Mouse (Mus musculus): Measurements from ENCODE around the gene Usp30.

The Usp30 gene

DNA sequence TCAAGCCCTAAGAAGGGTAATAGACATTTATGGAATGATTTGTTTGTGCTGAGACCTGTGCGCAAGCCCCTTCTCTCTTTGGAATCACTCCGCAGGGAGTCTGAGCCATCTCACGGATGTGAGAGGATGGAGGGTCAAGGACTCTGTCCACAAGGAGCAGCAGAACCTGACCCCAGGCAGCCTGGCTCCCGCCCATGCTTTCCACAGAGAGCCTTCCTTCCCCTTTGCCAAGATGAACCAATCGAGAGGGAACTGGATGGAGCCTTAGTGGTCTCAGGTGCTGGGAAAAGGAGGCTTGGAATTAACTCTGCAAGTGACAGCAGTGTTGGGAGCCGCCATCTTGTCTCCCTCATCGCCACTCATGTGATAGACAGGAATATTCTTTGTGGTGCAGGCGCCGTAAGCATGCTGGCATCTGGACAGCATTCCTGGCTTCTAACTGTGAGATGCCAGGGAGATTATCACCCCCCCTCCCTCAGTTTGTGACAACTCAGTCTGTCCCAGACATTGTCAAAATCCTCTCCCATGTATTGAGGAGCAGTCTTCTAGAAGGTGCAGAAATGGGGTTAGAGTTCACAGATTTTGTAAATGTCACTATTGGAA, 8.0 kb upstream of the Usp30 start:
- in situ Hi-C loops (cut with MboI; ENCODE audit: low pct_unique_long_range_greater_than_20kb in 1 of 2, low sequenced_read_pairs in 2 of 2, unreplicated experiment in 1 of 2), result no loop called here

DNA sequence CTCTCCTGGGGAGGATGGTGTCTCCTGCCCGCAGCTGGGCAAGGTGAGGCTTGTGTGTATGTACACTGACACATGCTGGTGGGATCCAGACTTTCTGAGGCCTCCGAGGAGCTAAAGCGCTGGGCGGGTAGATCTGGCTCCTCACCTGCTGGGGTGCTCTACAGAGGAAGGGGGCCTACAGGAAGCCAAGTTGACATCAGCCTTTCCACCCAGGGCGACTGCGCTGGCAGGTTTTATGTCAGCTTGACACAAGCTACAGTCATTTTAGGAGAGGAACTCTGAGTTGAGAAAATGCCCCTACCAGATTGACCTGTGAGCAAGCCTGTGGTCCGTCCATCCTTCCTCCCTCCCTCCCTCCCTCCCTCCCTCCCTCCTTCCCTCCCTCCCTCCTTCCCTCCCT, 3.6 kb upstream of the Usp30 start:
- in situ Hi-C loops (cut with MboI; ENCODE audit: low pct_unique_long_range_greater_than_20kb in 1 of 2, low sequenced_read_pairs in 2 of 2, unreplicated experiment in 1 of 2), result no loop called here

DNA sequence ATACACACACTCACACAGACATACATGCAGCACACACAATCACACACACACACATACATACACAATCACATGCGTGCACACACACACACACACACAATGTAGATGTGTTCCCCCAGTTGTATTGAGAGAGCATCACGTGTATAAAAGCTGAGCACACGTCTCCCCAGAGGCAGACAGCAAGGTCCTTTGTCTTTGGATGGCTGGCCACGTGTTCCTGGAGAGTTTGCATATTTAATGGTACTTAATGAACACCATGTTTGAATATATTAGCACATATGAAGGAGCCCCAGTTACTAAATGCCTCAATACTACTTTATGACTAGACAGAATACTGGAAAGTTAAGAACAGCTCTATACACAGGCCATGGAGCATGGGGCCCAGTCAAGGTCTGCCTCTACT, 1.3 kb upstream of the Usp30 start:
- in situ Hi-C loops (cut with MboI; ENCODE audit: low pct_unique_long_range_greater_than_20kb in 1 of 2, low sequenced_read_pairs in 2 of 2, unreplicated experiment in 1 of 2), result no loop called here

DNA sequence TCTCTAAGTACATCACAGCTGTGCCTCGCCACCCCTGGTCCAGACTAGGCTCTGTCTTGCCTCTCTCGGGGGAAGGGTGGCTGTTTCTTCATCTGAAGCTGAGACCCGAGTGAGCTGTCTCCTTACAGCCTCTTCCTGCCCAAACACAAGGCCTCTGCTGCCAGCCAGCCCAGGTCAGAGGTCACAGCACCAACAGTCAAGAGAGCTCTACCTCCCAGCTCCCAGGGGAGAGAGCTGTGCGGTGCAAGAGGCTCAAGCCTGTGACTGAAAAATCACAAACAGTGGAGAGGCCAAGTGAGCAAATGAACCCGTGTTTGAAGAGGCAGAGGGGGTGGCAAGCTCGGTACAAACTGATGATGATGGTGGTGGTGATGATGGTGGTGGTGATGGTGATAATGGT, 1.3 kb downstream of the Usp30 start:
- in situ Hi-C loops (cut with MboI; ENCODE audit: low pct_unique_long_range_greater_than_20kb in 1 of 2, low sequenced_read_pairs in 2 of 2, unreplicated experiment in 1 of 2), result no loop called here

DNA sequence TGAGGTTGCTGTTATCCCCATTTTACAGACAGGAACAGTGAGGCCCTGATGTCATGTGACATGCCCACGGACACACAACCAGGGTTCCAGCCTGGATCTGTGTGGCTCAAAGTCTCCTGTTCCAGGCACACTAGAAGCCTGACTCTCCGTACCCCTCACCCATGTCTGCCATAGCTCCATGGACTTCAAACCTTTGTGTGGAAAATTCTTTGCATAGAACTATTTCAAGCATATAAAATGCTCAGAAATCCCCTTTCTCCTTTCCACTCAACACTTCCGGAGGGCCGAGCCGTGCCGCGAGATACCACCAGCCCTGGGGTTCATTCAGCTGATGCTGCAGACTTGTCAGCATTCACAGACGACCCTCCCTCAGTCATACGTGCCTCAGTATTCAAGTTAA, 2.3 kb downstream of the Usp30 start:
- in situ Hi-C loops (cut with MboI; ENCODE audit: low pct_unique_long_range_greater_than_20kb in 1 of 2, low sequenced_read_pairs in 2 of 2, unreplicated experiment in 1 of 2), result no loop called here

DNA sequence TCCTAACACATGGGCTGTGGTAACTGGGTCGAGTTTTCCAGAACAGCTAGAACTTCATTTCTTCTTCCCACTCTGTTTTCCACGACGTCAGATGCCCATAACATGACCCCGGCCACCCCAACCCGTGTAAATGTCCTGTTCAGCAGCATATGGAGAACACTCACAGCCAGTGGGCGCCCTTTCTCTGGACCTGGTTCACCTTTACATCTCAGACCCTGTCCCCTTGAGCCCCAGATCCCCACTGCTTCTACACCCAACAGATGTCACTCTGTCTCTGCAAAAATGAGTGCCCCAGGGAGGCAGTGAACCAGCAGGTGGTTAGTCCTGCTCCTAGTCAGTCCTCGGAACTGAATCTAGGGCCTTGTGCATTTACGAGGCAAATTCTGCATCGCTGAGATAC, 2.7 kb downstream of the Usp30 start:
- in situ Hi-C loops (cut with MboI; ENCODE audit: low pct_unique_long_range_greater_than_20kb in 1 of 2, low sequenced_read_pairs in 2 of 2, unreplicated experiment in 1 of 2), result no loop called here

DNA sequence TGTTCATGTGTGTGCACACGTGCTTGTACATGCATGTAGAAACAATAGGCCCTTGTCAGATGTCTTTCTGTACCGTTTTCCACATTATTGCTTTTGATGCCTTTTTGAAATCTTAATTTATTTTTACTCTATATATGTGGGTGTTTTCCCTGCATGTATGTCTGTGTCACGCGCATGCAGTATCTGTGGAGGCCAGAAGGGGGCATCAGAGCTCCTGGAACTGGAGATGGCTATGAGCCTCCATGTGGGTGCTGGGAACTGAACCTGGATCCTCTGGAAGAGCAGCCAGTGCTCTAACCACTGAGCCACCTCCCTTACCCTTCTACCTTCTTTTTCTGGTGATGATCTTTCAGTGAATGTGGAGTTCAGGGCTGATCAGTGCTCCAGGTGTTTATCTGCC, 5.6 kb downstream of the Usp30 start:
- in situ Hi-C loops (cut with MboI; ENCODE audit: low pct_unique_long_range_greater_than_20kb in 1 of 2, low sequenced_read_pairs in 2 of 2, unreplicated experiment in 1 of 2), result no loop called here

DNA sequence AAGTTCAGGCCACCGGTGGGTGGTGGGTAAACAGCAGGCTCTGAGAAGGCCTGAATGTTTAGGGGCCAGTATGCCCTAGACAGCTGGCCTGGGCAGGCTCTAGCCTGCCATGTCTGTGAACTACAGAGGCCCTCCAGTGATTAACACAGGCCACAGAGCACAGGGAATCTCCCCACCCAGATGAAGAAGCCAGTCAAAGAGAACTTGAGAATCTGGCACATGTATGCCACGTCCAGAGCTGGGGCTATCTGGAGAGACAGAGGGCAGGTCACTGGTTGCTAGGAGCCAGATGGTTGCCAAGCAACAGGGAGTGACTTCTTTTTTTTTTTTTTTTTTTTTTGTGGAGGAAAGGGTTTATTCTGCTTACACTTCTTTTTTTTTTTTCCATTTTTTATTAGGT, 7.0 kb downstream of the Usp30 start:
- in situ Hi-C loops (cut with MboI; ENCODE audit: low pct_unique_long_range_greater_than_20kb in 1 of 2, low sequenced_read_pairs in 2 of 2, unreplicated experiment in 1 of 2), result no loop called here

DNA sequence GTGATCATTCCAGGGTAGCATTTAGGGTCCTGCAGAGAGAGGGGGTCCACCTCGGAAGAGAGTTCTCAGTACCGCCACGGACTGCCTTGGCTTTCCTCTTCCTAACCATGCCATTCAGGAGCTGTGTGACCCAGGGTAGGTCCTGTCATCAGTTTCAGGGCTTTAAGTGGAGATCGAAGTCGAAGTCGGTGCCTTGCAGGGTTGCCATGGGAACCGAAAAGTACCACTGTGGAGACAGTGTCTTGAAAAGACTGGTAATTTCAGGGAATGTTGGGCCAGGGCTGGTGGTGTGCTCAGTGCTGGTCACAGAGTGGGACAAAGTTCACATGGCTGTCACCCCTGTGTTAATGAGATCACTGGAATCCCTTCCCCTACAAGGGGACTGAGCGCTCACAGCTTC, 11.7 kb downstream of the Usp30 start:
- in situ Hi-C loops (cut with MboI; ENCODE audit: low pct_unique_long_range_greater_than_20kb in 1 of 2, low sequenced_read_pairs in 2 of 2, unreplicated experiment in 1 of 2), result no loop called here

DNA sequence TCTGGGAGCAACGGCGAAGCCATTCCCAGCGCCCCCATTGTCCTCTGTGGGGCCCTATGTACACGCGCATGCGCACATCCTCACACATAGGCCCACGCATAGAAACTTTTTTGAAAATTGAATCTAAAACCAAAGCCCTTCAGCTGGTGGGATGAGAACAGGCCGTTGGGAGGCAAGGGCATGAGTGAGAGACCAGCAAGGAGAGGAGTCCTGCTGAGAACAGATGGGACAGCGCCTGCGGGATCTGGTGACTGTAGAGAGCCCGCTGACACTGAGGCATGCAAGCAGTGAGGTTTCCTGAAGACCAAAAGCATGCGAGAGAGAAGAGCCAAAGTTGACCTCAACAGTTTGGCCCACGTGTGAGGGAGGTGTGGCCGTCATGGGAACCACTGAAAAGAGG, 20.2 kb downstream of the Usp30 start:
- in situ Hi-C loops (cut with MboI; ENCODE audit: low pct_unique_long_range_greater_than_20kb in 1 of 2, low sequenced_read_pairs in 2 of 2, unreplicated experiment in 1 of 2), result no loop called here

DNA sequence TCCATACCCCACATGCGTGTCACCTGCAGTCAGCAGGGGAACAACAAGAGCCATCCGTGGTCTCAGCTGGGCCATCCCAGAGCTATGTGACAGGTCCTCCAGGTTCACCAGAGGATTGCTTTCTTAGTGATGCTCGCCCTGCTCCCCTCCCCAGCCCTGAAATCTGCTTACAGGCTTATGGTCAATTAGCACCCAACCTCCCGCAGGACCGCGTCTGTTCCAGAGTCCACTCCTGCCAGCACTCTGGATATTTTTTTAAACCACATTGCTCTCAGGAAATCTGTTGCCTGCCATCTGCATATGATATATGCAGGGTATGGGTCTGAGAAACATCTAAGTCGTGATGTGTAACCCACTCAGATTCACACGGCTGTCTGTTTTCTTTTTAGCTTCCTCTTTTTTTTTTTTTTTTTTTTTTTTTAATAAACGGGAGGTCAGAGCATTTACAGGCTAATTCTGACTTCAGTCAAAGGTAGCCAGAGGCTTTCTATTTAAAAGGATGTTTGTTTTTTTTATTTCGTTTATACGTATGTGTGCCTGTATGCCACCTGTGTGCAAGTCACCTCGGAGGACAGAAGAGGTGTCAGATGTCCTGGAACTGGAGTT, 22.7 kb downstream of the Usp30 start:
- in situ Hi-C loops (cut with MboI; ENCODE audit: low pct_unique_long_range_greater_than_20kb in 1 of 2, low sequenced_read_pairs in 2 of 2, unreplicated experiment in 1 of 2), result no loop called here

DNA sequence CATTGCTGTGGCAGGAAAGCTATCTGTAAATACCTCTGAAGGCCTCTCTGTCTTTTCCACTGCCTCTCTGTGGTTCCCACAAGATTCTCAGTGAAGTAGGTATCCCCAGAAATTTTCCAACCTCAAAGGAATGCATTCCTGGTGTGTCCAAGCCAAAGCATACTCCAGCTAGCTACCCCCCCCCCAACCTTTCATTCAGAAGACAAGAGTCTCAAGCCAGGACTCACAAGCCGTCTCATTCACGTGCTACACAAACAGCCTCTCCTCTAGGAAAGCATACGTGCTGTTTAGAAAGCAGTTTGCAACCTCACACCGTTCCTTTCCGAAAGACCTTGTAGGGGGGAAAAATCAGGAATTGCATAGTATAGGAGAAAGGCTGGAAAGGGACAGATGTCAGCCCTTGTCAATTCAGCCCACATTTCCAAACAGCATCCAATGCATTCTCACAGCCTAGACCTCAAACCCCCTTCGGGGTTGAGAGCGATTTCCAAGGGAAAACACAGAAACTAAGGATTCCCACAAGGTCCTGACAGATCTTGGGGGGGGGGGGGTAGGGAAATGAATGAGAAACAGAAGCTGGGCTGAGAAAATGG, 25.3 kb downstream of the Usp30 start:
- in situ Hi-C loops (cut with MboI; ENCODE audit: low pct_unique_long_range_greater_than_20kb in 1 of 2, low sequenced_read_pairs in 2 of 2, unreplicated experiment in 1 of 2), result no loop called here

DNA sequence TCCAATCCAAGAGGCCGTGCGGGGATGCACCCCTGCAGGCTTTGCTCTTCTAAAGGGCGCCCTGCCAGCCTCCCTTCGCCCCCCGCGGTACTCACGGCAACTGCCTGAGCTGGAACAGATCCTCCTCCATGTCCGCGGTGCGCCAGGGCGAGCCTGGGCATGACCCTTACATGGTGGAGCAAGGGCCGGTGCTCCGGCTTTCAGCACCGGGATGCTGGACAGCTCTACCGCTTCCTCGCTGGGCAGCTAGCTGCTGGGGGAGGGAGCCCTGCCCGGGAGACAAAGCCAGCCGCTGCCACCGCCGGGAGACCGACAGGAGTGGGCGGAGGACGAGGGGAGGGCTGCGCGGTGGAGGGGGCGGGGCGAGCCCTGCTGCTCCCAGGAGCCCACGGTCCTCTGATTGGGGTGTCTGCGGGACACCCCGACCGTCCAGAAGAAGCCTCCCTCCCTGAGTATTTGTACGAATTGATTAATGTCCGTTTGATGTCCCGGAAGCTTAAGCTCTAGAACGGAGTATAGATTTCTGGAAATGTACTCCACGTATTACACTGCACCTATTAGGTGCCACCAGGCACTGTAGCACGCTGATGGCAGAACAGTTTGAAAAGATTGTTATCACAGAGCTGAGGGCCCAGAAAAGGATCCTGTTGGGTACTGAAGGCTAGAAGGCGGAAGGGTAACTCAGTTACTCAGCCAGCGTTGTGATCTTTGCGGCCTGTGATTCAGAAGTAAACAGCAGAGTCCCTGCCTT, 26.0 kb downstream of the Usp30 start, which contains the start of gene Svop:
Gene Svop (minus strand): TSS at position 514 of the 751 bp plus-strand sequence.
- in situ Hi-C loops (cut with MboI; ENCODE audit: low pct_unique_long_range_greater_than_20kb in 1 of 2, low sequenced_read_pairs in 2 of 2, unreplicated experiment in 1 of 2), result no loop called here

DNA sequence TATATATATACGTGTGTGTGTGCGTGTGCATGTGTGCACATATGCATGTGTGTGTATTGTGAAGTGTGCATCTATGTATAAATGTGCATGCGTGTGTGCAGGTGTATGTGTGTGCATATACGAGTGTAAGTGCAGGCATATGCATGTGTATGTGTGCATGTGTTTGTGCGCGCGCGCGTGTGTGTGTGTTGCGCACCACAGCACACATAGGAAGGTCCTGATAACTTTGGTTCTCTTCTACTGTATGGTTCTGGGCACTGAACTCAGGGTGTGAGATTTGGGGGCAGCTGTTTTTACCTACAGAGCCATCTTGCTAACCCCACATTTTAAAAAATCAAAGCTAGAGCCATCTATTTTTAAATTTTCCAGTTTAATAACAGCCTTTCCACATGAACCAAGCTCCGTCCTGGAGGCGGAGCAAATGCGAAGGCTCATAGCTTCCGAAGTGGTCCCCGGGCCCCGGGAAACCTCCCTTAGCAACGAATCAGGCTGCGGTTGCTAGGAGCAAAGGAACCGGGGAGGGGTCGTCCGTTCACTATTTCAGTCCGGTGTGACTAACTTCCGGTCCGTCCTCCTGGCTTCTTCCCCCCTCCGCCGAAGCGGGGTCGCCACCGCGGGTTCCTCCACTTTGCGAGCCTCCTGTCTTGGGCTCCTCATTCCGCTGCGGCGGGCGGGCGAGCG, 34.6 kb downstream of the Usp30 start:
- in situ Hi-C loops (cut with MboI; ENCODE audit: low pct_unique_long_range_greater_than_20kb in 1 of 2, low sequenced_read_pairs in 2 of 2, unreplicated experiment in 1 of 2), result no loop called here

DNA sequence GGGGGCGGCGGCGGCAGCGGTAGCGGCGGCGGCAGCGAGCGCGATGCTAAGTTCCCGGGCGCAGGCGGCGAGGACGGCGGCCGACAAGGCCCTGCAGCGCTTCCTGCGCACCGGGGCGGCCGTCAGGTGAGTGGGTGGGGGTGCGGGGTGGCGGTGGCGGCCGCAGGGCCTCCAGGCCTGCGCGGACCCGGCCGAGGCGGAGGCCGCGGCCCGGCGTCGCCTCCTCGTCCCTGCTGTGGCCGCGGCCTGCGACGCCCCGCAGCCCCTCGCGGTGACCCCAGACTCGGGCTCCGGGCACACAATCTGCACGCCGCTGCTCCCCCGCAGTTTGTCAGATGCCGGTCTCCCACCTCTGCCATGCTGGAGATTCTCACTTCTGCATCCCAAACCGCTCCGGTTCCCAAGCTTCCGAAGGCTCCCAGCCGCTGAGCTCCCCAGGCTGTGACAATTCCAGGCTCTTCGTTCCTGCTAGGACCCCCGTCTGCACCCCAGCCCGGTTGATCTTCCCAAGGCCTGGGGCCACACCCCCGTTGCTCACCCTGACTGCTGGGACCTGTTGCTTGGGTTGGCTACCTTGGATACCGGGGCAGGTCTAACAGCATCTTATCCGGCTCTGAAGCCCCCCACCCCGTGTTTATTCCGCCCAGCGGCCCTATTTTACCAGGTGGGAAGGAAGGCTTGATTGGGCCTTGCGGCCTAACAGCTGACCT, 35.3 kb downstream of the Usp30 start:
- in situ Hi-C loops (cut with MboI; ENCODE audit: low pct_unique_long_range_greater_than_20kb in 1 of 2, low sequenced_read_pairs in 2 of 2, unreplicated experiment in 1 of 2), result no loop called here

DNA sequence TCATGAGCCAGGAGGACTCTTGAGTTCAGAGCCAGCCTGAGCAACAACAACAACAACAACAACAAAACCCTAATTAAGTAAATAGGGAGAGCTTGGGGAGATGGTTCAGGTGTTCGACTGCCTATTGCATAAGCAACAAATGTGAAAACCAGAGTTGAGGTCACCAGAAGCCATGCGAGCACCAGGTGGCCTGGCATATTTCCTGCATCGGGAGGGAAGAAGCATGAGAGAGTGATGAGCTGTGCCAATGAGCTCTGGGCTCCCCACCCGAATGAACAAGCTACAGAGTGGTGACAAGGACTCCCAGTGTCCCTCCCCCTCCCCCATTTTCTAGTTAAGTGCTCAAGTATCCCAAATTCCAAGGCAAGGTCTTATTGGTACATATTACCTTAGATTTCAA, 36.6 kb downstream of the Usp30 start:
- in situ Hi-C loops (cut with MboI; ENCODE audit: low pct_unique_long_range_greater_than_20kb in 1 of 2, low sequenced_read_pairs in 2 of 2, unreplicated experiment in 1 of 2), result no loop called here

DNA sequence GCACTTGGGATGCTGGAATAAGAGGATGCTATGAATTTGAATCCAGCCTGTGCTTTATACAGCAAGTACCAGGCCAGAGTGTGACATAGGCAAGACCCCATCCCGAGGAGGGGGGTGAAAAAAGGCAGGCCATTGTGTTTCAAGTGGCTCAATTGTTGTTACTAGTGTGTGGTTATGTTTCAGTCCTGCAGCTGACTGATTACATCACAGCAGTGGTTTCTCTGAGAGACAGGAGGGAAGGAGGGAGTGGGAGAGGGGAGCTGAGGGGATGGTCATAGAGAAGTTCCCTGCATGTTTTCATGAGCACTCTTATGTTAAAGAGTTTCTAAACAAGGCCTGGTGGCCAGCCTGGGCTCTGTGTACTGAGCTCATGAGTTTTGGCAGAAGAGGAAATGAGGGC, 37.5 kb downstream of the Usp30 start:
- in situ Hi-C loops (cut with MboI; ENCODE audit: low pct_unique_long_range_greater_than_20kb in 1 of 2, low sequenced_read_pairs in 2 of 2, unreplicated experiment in 1 of 2), result no loop called here

DNA sequence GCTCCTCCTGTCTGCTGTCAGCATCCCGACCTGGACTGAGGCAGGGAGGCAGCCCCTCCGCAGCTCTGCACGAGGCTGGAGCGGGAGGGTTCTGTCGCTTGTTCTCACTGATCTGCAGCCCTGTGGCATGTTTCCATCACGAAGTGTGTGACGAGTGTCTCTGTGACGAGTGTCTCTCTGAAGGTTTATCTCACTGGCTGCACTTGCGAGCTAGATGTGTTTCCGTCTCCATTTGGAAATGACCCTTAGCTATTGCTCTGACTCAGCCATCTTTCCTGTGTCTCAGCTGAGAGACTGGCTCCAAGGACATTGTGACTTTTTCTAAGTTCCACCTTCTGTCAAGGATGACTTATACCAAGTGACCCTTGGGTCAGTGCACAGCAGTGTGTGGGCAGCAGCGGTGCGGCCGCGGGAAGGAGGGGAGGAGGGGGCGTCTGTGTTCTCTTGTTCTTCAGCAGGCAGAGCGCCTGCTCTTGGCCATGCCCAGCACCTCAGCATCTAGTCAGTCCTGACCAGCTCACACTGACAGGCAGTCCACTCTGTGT, 41.2 kb downstream of the Usp30 start:
- in situ Hi-C loops (cut with MboI; ENCODE audit: low pct_unique_long_range_greater_than_20kb in 1 of 2, low sequenced_read_pairs in 2 of 2, unreplicated experiment in 1 of 2), result no loop called here

All from mouse embryonic stem cell (cell line).